Mouse (Mus musculus) right cerebral cortex, postnatal 10 days (tissue): ENCODE data around the gene Cyp2c67.
"Not testable (repeated sequence)": the region's sequence is repeated elsewhere in the genome, so short reads cannot be mapped to it uniquely, and the experiment has no call there.

Experiments used
- DNase-seq, 2 experiments: peaks; one replicate each; pipeline ENCODE4 v3.0.0; 2021; ENCODE audit warnings: low spot score in 2 of 2

Cyp2c67 gene

DNA sequence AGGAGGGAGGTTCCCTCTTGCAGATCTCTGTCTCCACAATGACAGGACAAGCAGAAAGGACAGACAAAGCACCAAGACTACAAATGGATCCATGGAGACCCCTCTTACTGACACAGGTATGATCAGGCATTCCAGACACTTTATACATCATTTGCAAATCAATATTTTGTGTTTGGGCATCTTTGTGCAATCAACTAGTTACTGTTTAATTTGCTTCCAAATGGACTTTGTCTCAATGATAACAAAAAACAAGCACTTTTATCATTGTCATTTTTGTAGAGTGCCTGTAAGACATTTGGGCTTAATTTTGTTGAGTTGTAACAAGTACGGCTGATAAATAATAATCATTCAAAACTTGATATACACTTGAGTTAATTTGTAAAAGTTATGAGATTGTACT is at the start of gene Cyp2c67:
TSS of gene Cyp2c67 (minus strand) at position 114 of the 400 bp plus-strand sequence.
- DNase-seq = no peak

DNA sequence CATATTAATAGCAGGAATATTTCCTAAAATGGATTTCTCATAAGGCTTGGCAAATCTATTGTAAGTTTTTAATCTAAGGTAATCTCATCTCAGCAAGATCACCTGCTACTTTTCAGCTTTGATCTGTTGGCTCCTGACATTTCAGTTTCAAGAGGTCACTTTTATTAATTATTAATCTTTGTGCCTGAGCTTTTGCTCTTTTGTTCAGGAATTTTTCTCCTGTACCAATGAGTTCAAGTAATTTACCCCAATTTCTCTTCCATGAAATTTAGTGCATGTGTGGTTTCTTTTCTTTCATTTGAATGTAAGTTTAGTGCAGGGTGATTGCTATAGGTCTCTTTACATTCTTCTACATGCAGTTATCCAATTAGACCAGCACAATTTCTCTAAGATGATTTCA is 16.8 kb upstream of the Cyp2c67 start:
- not testable (repeated sequence) for DNase-seq

DNA sequence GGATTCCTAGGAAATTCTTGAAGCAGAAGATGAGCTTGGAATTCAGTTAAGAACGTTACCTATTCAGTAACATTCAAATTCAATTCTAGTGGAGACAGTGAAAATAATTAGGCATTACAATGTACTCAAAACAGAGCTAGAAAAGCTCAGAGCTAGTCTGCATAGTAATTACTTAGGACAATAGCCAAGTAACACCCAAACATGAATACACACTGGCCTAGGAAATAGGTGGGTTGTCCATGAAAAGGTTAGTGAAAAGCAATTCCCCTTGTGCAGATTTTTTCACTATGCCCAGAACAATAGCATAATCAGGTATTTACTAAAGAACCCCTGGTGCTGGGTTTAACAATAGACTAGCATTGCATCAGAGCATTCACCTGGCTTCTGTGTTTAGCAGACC is 3.5 kb upstream of the Cyp2c67 start:
- DNase-seq = no peak

DNA sequence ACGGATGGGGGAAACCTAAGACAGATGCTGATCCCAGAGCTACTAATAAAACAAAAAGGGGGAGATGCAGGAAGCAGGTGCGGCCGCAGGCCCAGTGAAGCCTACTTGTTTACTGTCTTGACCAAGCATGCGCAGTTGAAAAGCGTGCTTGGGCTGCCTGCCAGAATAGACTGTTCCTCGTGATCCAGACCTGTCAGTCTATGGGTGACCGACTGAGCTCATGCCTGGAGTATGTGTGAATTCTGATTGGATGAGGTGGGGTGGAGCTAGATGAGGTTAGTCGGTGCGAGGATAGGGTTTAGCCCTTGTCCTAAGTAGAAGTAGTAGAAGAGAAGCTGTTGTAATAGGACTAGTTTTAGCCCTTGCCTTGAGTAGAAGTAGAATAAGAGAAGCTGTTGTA is 1.3 kb downstream of the Cyp2c67 start:
- DNase-seq = no peak

DNA sequence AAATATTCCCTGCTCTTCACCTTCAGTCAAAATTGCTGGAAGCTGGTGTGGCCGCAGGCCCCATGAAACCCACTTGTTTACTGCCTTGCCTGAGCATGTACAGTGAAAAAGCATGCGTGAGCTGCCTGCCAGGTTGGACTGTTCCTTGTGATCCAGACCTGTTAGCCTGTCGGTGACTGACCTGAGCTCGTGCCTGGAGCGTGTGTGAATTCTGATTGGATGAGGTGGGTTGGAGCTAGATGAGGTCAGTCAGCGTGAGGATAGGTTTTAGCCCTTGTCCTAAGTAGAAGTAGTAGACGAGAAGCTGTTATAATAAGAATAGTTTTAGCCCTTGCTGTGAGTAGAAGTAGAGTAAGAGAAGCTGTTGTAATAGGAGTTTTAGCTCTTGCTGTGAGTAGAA is 4.3 kb downstream of the Cyp2c67 start:
- not testable (repeated sequence) for DNase-seq
